Mouse (Mus musculus): ENCODE data around the gene Pam16.
"Not testable (repeated sequence)": the region's sequence is repeated elsewhere in the genome, so short reads cannot be mapped to it uniquely, and the experiment has no call there.

Gene Pam16

GRCm38 (mm10) chr16:4592909-4593875, 31.6 kb downstream of the Pam16 start:
- DNase-seq (ENCODE audit: low read depth) = no peak

GRCm38 (mm10) chr16:4590236-4590635, 34.6 kb downstream of the Pam16 start:
- DNase-seq (ENCODE audit: low read depth) = no peak

- no peak for DNase-seq (ENCODE audit: low read depth)
Measured at GRCm38 (mm10) chr16:4587516-4588210, 37.1 kb downstream of the Pam16 start.

DNA sequence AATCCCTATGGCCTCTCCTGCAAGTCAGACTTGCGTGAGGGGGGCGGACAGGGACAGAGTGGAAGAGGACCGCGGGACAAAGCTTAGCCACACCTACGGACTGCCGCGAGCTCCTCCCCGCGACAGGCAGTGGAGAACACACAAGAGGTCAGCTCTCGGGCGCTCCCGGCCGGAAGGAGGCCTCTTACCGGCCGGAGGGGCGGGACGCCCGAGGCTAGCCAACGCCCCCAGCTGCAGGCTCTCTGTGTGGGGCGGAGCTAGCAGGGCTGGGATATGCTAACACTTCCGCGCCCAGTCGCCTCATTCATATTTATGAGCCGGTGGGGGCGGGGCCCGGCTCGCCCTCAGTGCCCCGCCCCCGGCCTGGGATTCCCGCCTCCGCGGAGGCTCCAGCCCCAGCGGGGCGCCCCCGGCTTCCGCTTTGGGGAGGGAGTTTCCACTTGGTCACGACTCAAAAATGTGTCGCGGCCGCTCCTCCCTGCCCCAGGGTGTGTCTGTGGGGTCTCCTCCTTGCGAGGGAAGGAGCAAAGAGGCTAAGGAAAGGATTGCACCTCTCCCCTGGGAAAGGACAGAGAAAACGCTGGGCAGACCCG, 38.2 kb downstream of the Pam16 start:
- peak; percentile 93 for DNase-seq (ENCODE audit: low read depth)

DNA sequence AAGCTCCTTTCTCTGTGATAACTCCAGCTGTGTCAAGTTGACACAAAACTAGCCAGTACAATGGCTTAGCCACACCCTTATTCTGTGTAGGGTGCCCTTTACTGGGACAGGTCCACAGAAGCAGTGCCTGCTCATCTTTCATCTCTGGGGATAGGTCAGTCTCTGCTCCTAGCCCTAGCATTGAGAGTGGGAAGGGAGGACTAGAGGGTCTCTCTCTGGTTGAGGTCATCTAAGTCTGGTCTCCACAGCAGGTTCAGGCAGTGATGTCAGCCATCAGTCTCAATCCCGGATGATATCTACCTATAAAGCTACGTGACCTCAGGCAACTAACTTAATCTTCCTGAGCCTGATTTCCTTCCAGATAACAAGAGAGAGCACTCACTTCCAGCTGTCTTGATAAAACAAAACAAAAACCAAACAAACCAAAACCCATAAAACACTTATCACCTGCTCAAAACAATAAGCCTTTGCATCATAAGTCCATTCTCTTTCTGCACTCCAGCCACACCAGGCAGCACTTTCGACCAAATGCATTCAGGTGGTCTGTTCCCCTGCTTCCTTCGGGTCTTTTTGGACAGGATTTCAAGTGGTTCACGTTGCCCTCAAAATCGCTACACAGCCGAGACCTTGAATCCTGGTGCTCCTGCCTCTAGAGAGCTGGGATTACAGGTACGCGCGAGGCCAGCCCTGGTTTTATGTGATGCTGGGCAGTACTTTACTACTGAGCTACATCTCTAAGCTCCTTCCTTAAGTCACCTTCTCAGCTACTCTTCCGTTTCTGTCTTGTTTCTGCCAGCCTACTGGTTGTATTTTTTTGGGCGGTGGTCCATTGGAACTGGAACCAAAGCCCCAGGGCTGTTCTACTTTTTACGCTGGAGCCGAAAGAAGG, 38.9 kb downstream of the Pam16 start:
- no peak for DNase-seq (ENCODE audit: low read depth)

- no peak for DNase-seq (ENCODE audit: low read depth)
Measured at GRCm38 (mm10) chr16:4584438-4584837, 40.4 kb downstream of the Pam16 start.

- no peak for DNase-seq (ENCODE audit: low read depth)
Measured at GRCm38 (mm10) chr16:4583807-4584206, 41.0 kb downstream of the Pam16 start.

DNA sequence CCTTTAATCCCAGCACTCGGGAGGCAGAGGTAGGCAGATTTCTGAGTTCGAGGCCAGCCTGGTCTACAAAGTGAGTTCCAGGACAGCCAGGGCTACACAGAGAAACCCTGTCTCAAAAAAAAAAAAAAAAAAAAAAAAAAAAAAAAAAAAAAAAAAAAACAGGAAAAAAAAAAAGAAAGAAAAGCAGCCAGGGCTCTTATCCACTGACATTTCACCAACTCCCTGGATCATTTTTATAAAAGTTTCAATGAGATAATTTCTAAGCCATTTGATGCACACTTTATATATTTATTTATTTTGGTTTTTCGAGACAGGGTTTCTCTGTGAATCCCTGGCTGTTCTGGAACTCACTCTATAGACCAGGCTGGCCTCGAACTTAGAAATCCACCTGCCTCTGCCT, 43.6 kb downstream of the Pam16 start:
- DNase-seq (ENCODE audit: low read depth) = not testable (repeated sequence)

- DNase-seq (ENCODE audit: low read depth) = no peak
Measured at GRCm38 (mm10) chr16:4578630-4579029, 46.2 kb downstream of the Pam16 start.

DNA sequence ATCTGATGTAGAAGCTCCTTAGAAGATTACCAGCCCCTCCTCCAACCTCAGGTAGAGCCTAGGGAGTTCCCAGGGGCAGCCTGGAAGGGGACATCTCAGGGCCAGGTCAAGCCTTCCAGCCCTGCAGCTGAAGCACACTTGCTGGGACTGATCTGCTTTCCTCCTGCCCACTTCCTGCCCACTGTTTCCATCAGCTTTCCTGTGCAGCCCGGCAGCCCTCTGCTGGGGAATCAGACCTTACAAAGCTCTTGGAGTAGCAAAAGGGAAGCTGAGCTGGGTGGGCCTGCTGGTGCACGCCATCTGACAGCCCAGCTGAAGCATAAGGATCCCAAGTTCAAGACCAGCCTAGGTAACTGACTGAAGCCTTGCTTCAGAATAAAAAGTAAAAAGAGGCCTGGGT, 47.9 kb downstream of the Pam16 start:
- DNase-seq (ENCODE audit: low read depth) = no peak

GRCm38 (mm10) chr16:4576038-4576437, 48.8 kb downstream of the Pam16 start:
- no peak for DNase-seq (ENCODE audit: low read depth)

- no peak for DNase-seq (ENCODE audit: low read depth)
Measured at GRCm38 (mm10) chr16:4570737-4571136, 54.1 kb downstream of the Pam16 start.

GRCm38 (mm10) chr16:4567912-4568311, 56.9 kb downstream of the Pam16 start:
- no peak for DNase-seq (ENCODE audit: low read depth)

Measured in fibroblast of lung, adult 2 months (primary cell).